Mouse (Mus musculus) adrenal gland, postnatal 4 days (tissue): ENCODE measurements around the gene Col11a2. TPM values are rescaled to one million over a fixed set of nuclear protein-coding genes. Genes with fewer than 3 reads are reported as not detected.
A peak's percentile ranks its signal among the peaks of the same experiment; 100 is the strongest.

Source experiments
- DNase-seq, 2 experiments: peaks; one replicate each; pipeline ENCODE4 v3.0.0; 2021 to 2022; ENCODE audit warnings: low spot score in 2 of 2, mixed read lengths in 2 of 2
- microRNA-seq: library from miRNA; unstranded; fragments of <30 nt; microRNA quantifications from one replicate; pipeline ENCODE4 v1.2.0, GENCODE M21; 2021
- total RNA-seq, 2 experiments: library from RNA; stranded (reverse); gene quantifications; 2 replicates each; pipeline ENCODE4 v1.2.3; 2021

The Col11a2 gene
- total RNA-seq, 2 experiments from 2014 or later, result 3.1 to 6.4 TPM

DNA sequence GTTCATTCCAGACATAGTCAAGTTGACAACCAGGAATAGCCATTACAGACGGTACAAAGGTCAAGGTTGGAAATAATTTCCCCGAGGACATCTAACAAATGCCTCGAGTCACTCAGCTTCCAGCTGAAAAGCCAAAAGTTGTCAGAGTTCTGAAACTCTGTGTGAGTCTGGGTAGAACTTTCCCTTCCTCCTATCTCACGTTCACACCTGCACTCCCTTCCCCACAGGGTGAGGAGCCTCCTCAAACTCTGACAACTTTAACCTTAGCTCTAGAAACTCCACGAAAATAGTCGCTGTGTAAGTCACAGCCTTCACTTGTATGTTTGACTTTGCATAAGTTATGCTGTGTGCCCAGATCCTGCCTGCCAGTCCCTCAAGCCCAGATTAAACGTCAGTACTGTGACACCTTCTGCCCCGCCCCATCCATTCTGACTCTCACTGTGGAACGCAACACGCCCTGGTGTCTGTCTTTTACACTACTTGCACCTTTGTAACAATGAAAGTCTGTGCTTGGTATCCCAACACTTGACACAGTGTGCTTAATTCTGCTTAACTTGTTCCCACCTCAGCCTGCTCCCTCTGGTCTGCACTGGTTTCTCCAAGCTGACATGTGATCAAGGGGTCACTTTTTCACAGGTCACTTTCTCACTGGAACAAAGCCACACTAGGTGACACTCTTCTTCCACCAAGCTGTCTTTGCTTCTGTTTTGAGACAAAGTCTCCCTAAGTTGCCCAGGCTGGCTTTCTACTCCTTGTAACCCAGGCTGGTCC, 59.7 kb downstream of the Col11a2 start:
- DNase-seq, result no peak

GRCm38 (mm10) chr17:34099531-34099930, 60.3 kb downstream of the Col11a2 start:
- DNase-seq, result no peak

- DNase-seq, result no peak
These were observed 61.9 kb downstream of the Col11a2 start for GRCm38 (mm10) chr17:34101185-34101584.

DNA sequence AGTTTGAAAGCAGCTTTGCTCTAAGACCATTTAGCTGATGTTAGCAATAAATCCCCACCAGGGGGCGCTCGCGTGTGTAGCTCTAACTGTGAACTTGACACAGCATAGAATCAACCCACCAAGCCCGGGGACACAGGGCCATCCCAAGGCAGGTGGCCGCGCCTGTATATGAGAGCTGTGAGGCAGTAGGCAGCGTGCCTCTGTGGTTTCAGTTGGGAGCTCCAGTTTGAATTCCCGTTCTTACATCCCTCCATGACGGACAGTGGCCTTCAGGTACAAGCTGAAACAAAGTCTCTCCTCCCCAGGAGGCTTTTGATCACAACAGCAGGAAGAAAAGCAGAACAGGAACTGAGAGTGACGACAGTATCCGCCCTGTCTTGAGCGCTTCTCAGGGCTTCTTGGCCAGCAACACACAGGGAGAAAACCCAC, 62.4 kb downstream of the Col11a2 start:
- peak; percentile 88 to 94 for DNase-seq

- DNase-seq, result no peak
These were observed 63.6 kb downstream of the Col11a2 start for GRCm38 (mm10) chr17:34102831-34103230.

DNA sequence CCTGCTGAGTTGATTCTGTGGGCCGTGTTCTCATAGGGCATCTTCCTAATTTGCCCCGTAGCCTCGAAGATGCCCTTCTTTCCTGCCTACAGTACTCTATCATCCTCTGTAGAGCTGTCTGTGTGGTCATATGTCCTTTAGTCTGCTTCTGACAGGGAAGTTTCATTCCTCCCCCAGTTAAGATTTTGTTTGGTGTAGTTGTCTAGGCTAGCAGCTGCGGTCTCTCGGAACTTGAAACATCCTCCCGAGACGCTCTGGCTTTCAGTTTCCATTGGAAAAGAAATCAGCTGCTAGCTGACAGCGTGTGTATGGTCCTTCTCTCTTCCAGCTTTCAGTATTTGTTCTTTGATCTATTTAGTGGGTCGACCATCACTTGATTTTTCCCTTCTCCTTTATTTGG, 65.6 kb downstream of the Col11a2 start:
- no peak for DNase-seq

DNA sequence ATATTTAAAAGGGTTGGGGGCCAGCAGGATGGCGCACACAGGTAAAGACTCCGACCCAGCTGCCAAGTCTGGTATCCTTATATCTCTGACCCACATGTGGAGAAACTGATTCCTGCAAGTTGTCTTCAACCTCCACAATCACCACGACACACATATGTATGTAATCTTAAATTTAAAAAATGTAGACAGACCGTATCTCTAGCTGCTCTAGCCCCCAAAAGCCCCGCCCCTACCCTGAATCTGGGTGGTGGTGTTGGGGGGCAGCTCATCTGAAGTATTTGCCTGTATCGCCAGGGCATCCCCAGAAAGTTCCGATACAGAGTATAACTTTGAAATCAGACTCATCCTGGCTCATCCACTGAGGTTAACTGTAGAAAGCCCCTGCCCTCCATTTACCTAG, 67.3 kb downstream of the Col11a2 start:
- no peak for DNase-seq

DNA sequence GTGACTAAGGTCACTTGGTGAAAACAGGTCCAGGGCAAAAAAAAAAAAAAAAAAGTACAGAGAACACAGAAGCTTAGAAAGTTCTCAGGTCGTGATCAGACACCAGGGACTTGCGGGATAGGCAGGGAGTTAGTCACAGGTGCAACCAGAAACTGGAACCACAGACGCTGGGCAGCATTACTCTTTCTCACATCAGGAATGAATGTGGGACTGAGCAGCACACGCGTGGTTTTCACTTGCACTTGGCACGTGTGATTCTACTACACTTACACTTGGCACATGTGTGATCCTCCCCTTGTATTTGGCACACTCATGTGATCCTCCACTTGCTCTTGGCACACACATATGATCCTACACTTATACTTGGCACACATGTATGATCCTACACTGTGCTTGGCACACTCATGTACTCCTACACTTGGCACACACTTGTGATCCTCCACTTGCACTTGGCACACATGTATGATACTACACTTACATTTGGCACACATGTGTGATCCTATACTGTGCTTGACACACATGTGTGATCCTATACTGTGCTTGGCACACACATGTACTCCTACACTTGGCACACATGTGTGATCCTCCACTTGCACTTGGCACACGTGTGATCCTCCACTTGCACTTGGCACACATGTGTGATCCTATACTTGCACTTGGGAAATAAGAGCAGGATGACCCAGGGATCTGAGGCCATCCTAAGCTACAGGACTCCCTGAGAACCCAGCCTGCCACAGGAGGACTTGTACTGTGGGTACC, 68.1 kb downstream of the Col11a2 start:
- DNase-seq, result no peak

DNA sequence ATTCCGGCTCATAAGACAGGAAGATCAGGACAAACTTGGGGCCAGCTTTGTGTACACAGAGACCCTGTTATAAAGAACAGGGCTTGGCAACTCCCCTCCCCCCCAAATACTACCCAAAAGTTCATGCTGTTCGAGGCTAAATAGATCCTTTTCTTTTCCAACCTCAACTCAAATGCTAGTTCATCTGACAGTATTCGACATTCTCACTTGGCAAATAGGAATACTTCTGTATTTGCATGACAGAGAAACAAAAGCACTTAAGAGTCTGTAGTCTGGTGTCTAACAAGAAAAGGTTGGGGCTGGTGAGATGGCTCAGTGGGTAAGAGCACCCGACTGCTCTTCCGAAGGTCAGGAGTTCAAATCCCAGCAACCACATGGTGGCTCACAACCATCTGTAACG, 69.2 kb downstream of the Col11a2 start:
- no peak for DNase-seq

- no peak for DNase-seq
These were observed 70.0 kb downstream of the Col11a2 start for GRCm38 (mm10) chr17:34109038-34109805.

DNA sequence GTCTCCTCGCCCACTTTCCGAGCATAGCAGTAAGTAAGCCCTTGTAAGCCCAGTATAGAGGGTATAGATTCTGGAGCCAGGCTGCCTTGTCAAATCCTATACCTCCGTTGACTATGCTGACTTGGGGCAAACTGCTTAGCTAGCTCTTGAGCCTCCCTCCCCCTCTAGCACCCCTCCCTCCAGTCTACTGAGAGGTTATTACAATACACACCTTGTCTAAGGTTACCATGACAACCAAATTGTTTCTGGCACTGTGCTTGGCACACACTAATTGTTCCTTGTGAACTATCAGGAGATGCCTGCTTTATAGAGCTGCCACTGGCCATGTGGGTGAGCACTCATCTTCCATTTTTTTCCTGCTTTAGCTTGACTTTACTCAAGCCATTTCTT, 70.6 kb downstream of the Col11a2 start:
- no peak for DNase-seq

- DNase-seq, result no peak
These were observed 71.1 kb downstream of the Col11a2 start for GRCm38 (mm10) chr17:34110309-34110708.

- DNase-seq, result no peak
These were observed 74.9 kb downstream of the Col11a2 start for GRCm38 (mm10) chr17:34114114-34114513.

Small RNA genes within 50 kb of the gene (microRNA-seq; reads per million reads assigned to microRNA genes)
- gene Mir219a-1, result 0.79 reads per million
- gene Mir219c, result not detected

Other genes starting within 250 kb of the Col11a2 start
- 100 to 1,000 TPM; 117 to 136 TPM for gene Kank3, start 228.9 kb upstream of the Col11a2 start, total RNA-seq
- 1,000 to 10,000 TPM; 1,918 to 2,060 TPM for gene Rps28, start 214.9 kb upstream of the Col11a2 start, total RNA-seq
- 100 to 1,000 TPM; 354 to 402 TPM for gene Ndufa7, start 214.9 kb upstream of the Col11a2 start, total RNA-seq
- 10 to 100 TPM; 34.3 to 36.0 TPM for gene Cd320, start 196.3 kb upstream of the Col11a2 start, total RNA-seq
- gene Gm7029, start 165.6 kb upstream of the Col11a2 start, total RNA-seq, result not detected
- gene Kifc1, start 148.8 kb upstream of the Col11a2 start, total RNA-seq, result 10 to 100 TPM; 30.5 to 31.0 TPM
- gene Platr17, start 134.3 kb upstream of the Col11a2 start, total RNA-seq, result not detected
- 10 to 100 TPM; 34.7 to 37.8 TPM for gene Daxx, start 130.0 kb upstream of the Col11a2 start, total RNA-seq
- 100 to 1,000 TPM; 122 to 131 TPM for gene Tapbp, start 123.5 kb upstream of the Col11a2 start, total RNA-seq
- 10 to 100 TPM; 43.0 to 47.1 TPM for gene Zbtb22, start 123.5 kb upstream of the Col11a2 start, total RNA-seq
- gene Rgl2, start 109.9 kb upstream of the Col11a2 start, total RNA-seq, result 10 to 100 TPM; 87.9 to 94.5 TPM
- gene Pfdn6, start 99.1 kb upstream of the Col11a2 start, total RNA-seq, result 10 to 100 TPM; 96.5 to 98.1 TPM
- 10 to 100 TPM; 35.1 to 35.2 TPM for gene Wdr46, start 98.8 kb upstream of the Col11a2 start, total RNA-seq
- gene B3galt4, start 87.9 kb upstream of the Col11a2 start, total RNA-seq, result 1 to 10 TPM; 7.1 to 7.2 TPM
- gene Vps52, start 83.6 kb upstream of the Col11a2 start, total RNA-seq, result 10 to 100 TPM; 62.8 to 72.5 TPM
- 1,000 to 10,000 TPM; 1,180 to 1,281 TPM for gene Rps18, start 83.4 kb upstream of the Col11a2 start, total RNA-seq
- gene H2-K1, start 39.1 kb upstream of the Col11a2 start, total RNA-seq, result 100 to 1,000 TPM; 173 to 174 TPM
- gene Ring1, start 14.8 kb upstream of the Col11a2 start, total RNA-seq, result 10 to 100 TPM; 49.0 to 54.3 TPM
- gene H2-Ke6, start 11.4 kb upstream of the Col11a2 start, total RNA-seq, result 100 to 1,000 TPM; 135 to 144 TPM
- gene Slc39a7, start 7.8 kb upstream of the Col11a2 start, total RNA-seq, result 100 to 1,000 TPM; 145 to 156 TPM
- 10 to 100 TPM; 74.5 to 78.0 TPM for gene Rxrb, start 7.6 kb upstream of the Col11a2 start, total RNA-seq
- under 1 TPM in 1 of 2 experiments, not detected in 1; 0.31 TPM for gene H2-Oa, start 52.9 kb downstream of the Col11a2 start, total RNA-seq
- 10 to 100 TPM; 11.2 to 11.7 TPM for gene H2-DMa, start 80.1 kb downstream of the Col11a2 start, total RNA-seq
- gene Brd2, start 83.2 kb downstream of the Col11a2 start, total RNA-seq, result 100 to 1,000 TPM; 225 to 226 TPM
- gene H2-DMb2, start 103.9 kb downstream of the Col11a2 start, total RNA-seq, result 1 to 10 TPM; 1.2 to 3.0 TPM
- 1 to 10 TPM; 1.9 to 3.8 TPM for gene H2-DMb1, start 113.6 kb downstream of the Col11a2 start, total RNA-seq
- 10 to 100 TPM; 20.8 to 22.1 TPM for gene Tap1, start 148.1 kb downstream of the Col11a2 start, total RNA-seq
- gene Psmb9, start 148.3 kb downstream of the Col11a2 start, total RNA-seq, result 10 to 100 TPM; 12.6 to 15.0 TPM
- 10 to 100 TPM; 25.0 to 27.4 TPM for gene Psmb8, start 158.3 kb downstream of the Col11a2 start, total RNA-seq
- 10 to 100 TPM; 32.9 to 33.2 TPM for gene Tap2, start 164.1 kb downstream of the Col11a2 start, total RNA-seq
- gene H2-Ob, start 199.5 kb downstream of the Col11a2 start, total RNA-seq, result under 1 TPM; 0.28 to 0.65 TPM
- gene H2-Ab1, start 218.3 kb downstream of the Col11a2 start, total RNA-seq, result 10 to 100 TPM; 11.1 to 12.8 TPM
- 10 to 100 TPM in 1 of 2 experiments, 1 to 10 TPM in 1; 9.1 to 15.9 TPM for gene H2-Aa, start 248.4 kb downstream of the Col11a2 start, total RNA-seq